Mouse (Mus musculus) liver, adult 2 months (tissue): ENCODE data around the gene Wdpcp.

Experiments
- CTCF ChIP-seq: fragments of 200-500 bp; IDR thresholded peaks from 2 replicates; pipeline ENCODE4 v1.5.1; 2011; ENCODE audit warnings: low read depth, low read length, control low read depth
- POLR2A ChIP-seq: fragments of 200-500 bp; IDR thresholded peaks from 2 replicates; pipeline ENCODE4 v1.6.1; 2011; ENCODE audit warnings: low read length, control low read depth; ENCODE audit not compliant: insufficient read depth; ENCODE audit errors: extremely low read depth

DNA sequence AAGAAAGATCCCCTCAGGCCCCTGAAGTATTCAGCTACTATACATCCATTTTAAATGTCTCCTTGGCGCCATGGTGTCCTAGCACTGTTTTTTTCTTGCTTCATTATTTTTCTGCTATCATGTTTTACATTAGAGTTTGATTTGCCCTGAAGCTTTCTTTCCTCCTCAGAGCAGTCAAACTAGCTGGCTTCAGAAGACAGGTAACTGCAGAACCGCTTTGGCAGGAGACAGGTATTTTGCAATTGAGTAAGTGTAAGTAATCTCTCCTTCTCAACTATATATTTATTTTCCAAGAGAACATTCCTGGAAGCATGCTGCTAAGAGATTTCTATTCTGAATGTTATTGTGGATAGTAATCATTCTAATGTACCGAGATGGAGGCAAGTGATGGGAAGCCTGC, 74.1 kb downstream of the Wdpcp start:
- TF ChIP-seq CTCF, result no peak
- TF ChIP-seq POLR2A, result no peak
